Mouse (Mus musculus) embryo, embryonic 10 days (tissue): ENCODE data around the gene Ltbr.
"Not testable (repeated sequence)": the region's sequence is repeated elsewhere in the genome, so short reads cannot be mapped to it uniquely, and the experiment has no call there.

ENCODE experiments used
- DNase-seq: peaks from one replicate; pipeline ENCODE4 v3.0.0-alpha.2; 2015; ENCODE audit warnings: low spot score

Gene Ltbr

GRCm38 (mm10) chr6:125272228-125272785 lies 41.4 kb downstream of the Ltbr start:
- no peak for DNase-seq

- DNase-seq = peak; percentile 90
Measured at GRCm38 (mm10) chr6:125271455-125272227, 42.0 kb downstream of the Ltbr start.

GRCm38 (mm10) chr6:125268799-125269198 lies 44.9 kb downstream of the Ltbr start:
- DNase-seq = no peak

GRCm38 (mm10) chr6:125267469-125267868 lies 46.2 kb downstream of the Ltbr start:
- no peak for DNase-seq

GRCm38 (mm10) chr6:125266600-125266999 lies 47.1 kb downstream of the Ltbr start:
- not testable (repeated sequence) for DNase-seq

- no peak for DNase-seq
Measured at GRCm38 (mm10) chr6:125266091-125266490, 47.6 kb downstream of the Ltbr start.

GRCm38 (mm10) chr6:125265239-125265638 lies 48.4 kb downstream of the Ltbr start:
- no peak for DNase-seq

GRCm38 (mm10) chr6:125264219-125264618 lies 49.5 kb downstream of the Ltbr start:
- DNase-seq = no peak

GRCm38 (mm10) chr6:125260006-125260555 lies 53.6 kb downstream of the Ltbr start:
- no peak for DNase-seq
